Mouse (Mus musculus): ENCODE data around the gene Gimap5.

GRCm38 (mm10) chr6:48698066-48698856, 47.7 kb upstream of the Gimap5 start:
- TF ChIP-seq CTCF (IDR thresholded peaks at IDR 0.05; ENCODE audit: control insufficient read depth, insufficient read depth, low read length) (no peak), POLR2A (IDR thresholded peaks at IDR 0.05; ENCODE audit: borderline replicate concordance, control insufficient read depth, low read depth, low read length) (no peak)
